Mouse (Mus musculus): ENCODE results near the gene Slc16a12. TPM values are rescaled to one million over a fixed set of nuclear protein-coding genes. Genes with fewer than 3 reads are reported as not detected.

Gene Slc16a12
- polyA plus RNA-seq, 2 experiments, result 0.73 to 1.3 TPM

GRCm38 (mm10) chr19:34730584-34730983, 16.5 kb downstream of the Slc16a12 start:
- Histone ChIP-seq H3K4me2 (replicated peaks; ENCODE audit: low read depth, low read length, severe bottlenecking) (no peak overlapping the region), H3K36me3 (ENCODE audit: control insufficient read depth, insufficient read depth, low read length) (no peaks in the 10 kb centered on the region), H3K4me1 (ENCODE audit: control insufficient read depth, insufficient read depth, low read length) (no peaks in the 10 kb centered on the region), H3K27ac (replicated peaks; ENCODE audit: low read depth, low read length) (no peak overlapping the region), H3K4me3 (replicated peaks; ENCODE audit: low read length) (no peak overlapping the region), H3K9me3 (ENCODE audit: control insufficient read depth, low read length) (no peaks in the 10 kb centered on the region), H3K27me3 (ENCODE audit: control insufficient read depth, insufficient read depth, low read length) (no peaks in the 10 kb centered on the region), H3K9ac (ENCODE audit: low read depth, low read length, severe bottlenecking) (no peak overlapping the region)
- WGBS, result 93% methylated on average over 4 of the region's 4 CpGs
- no peak for TF ChIP-seq POLR2A (IDR thresholded peaks at IDR 0.05; ENCODE audit: borderline replicate concordance, extremely low read depth, insufficient read depth, insufficient read length)
- ATAC-seq (ENCODE audit: low FRiP score, low read depth), result no peak
- DNase-seq (ENCODE audit: low spot score), result no peak

- H3K9me3 ChIP-seq (ENCODE audit: control insufficient read depth, low read length), result no peaks in the 10 kb centered on the region
- no peak for ATAC-seq (ENCODE audit: low FRiP score, low read depth)
- H3K27ac ChIP-seq (replicated peaks; ENCODE audit: low read depth, low read length), result no peak overlapping the region
- no peaks in the 10 kb centered on the region for H3K4me1 ChIP-seq (ENCODE audit: control insufficient read depth, insufficient read depth, low read length)
- H3K4me3 ChIP-seq (replicated peaks; ENCODE audit: low read length), result no peak overlapping the region
- no peaks in the 10 kb centered on the region for H3K36me3 ChIP-seq (ENCODE audit: control insufficient read depth, insufficient read depth, low read length)
- WGBS, result 90% methylated on average over 3 of the region's 3 CpGs
- no peaks in the 10 kb centered on the region for H3K27me3 ChIP-seq (ENCODE audit: control insufficient read depth, insufficient read depth, low read length)
- DNase-seq (ENCODE audit: low spot score), result no peak
- no peak overlapping the region for H3K9ac ChIP-seq (ENCODE audit: low read depth, low read length, severe bottlenecking)
- no peak overlapping the region for H3K4me2 ChIP-seq (replicated peaks; ENCODE audit: low read depth, low read length, severe bottlenecking)
- TF ChIP-seq POLR2A (IDR thresholded peaks at IDR 0.05; ENCODE audit: borderline replicate concordance, extremely low read depth, insufficient read depth, insufficient read length), result no peak
These were observed 17.6 kb downstream of the Slc16a12 start for GRCm38 (mm10) chr19:34729505-34729904.

GRCm38 (mm10) chr19:34726254-34726962, 20.7 kb downstream of the Slc16a12 start:
- H3K27ac ChIP-seq (replicated peaks; ENCODE audit: low read depth, low read length), result no peak overlapping the region
- no peak overlapping the region for H3K4me2 ChIP-seq (replicated peaks; ENCODE audit: low read depth, low read length, severe bottlenecking)
- no peak for ATAC-seq (ENCODE audit: low FRiP score, low read depth)
- no peaks in the 10 kb centered on the region for H3K4me1 ChIP-seq (ENCODE audit: control insufficient read depth, insufficient read depth, low read length)
- no peaks in the 10 kb centered on the region for H3K27me3 ChIP-seq (ENCODE audit: control insufficient read depth, insufficient read depth, low read length)
- H3K9ac ChIP-seq (ENCODE audit: low read depth, low read length, severe bottlenecking), result no peak overlapping the region
- WGBS, result 91% methylated on average over 1 of the region's 1 CpGs
- no peak for TF ChIP-seq POLR2A (IDR thresholded peaks at IDR 0.05; ENCODE audit: borderline replicate concordance, extremely low read depth, insufficient read depth, insufficient read length)
- H3K36me3 ChIP-seq (ENCODE audit: control insufficient read depth, insufficient read depth, low read length), result no peaks in the 10 kb centered on the region
- H3K9me3 ChIP-seq (ENCODE audit: control insufficient read depth, low read length), result no peaks in the 10 kb centered on the region
- no peak for DNase-seq (ENCODE audit: low spot score)
- H3K4me3 ChIP-seq (replicated peaks; ENCODE audit: low read length), result no peak overlapping the region

DNA sequence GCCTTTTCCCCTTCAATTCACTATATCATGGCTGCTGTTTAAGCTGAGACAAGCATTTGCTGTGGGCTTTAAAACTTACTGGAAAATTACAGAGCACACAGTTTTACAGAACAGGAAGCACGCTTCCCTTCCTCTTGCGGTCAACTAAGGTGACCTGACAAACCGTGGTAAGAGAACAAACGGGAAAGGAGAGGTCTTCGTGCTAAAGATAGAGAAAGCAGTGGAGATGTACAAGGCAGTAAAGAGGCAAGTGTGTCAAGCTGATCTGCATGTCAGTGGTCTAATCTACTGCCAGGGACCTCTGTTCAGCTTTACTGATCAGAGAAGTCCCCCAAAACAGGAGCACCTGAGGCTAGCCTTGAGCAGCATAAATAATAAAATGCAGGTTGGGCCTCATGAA, 21.7 kb downstream of the Slc16a12 start:
- Histone ChIP-seq H3K9me3 (ENCODE audit: control insufficient read depth, low read length) (no peaks in the 10 kb centered on the region), H3K27ac (replicated peaks; ENCODE audit: low read depth, low read length) (no peak overlapping the region), H3K4me2 (replicated peaks; ENCODE audit: low read depth, low read length, severe bottlenecking) (no peak overlapping the region), H3K36me3 (ENCODE audit: control insufficient read depth, insufficient read depth, low read length) (no peaks in the 10 kb centered on the region), H3K27me3 (ENCODE audit: control insufficient read depth, insufficient read depth, low read length) (no peaks in the 10 kb centered on the region), H3K4me3 (replicated peaks; ENCODE audit: low read length) (no peak overlapping the region), H3K9ac (ENCODE audit: low read depth, low read length, severe bottlenecking) (no peak overlapping the region), H3K4me1 (ENCODE audit: control insufficient read depth, insufficient read depth, low read length) (no peaks in the 10 kb centered on the region)
- no peak for DNase-seq (ENCODE audit: low spot score)
- no peak for ATAC-seq (ENCODE audit: low FRiP score, low read depth)
- 76% methylated on average over 5 of the region's 5 CpGs for WGBS
- no peak for TF ChIP-seq POLR2A (IDR thresholded peaks at IDR 0.05; ENCODE audit: borderline replicate concordance, extremely low read depth, insufficient read depth, insufficient read length)

GRCm38 (mm10) chr19:34724598-34724997, 22.5 kb downstream of the Slc16a12 start:
- no peak for DNase-seq (ENCODE audit: low spot score)
- no peaks in the 10 kb centered on the region for H3K36me3 ChIP-seq (ENCODE audit: control insufficient read depth, insufficient read depth, low read length)
- H3K27me3 ChIP-seq (ENCODE audit: control insufficient read depth, insufficient read depth, low read length), result no peaks in the 10 kb centered on the region
- no peak overlapping the region for H3K4me2 ChIP-seq (replicated peaks; ENCODE audit: low read depth, low read length, severe bottlenecking)
- H3K4me1 ChIP-seq (ENCODE audit: control insufficient read depth, insufficient read depth, low read length), result no peaks in the 10 kb centered on the region
- H3K27ac ChIP-seq (replicated peaks; ENCODE audit: low read depth, low read length), result no peak overlapping the region
- no peaks in the 10 kb centered on the region for H3K9me3 ChIP-seq (ENCODE audit: control insufficient read depth, low read length)
- 93% methylated on average over 4 of the region's 4 CpGs for WGBS
- H3K9ac ChIP-seq (ENCODE audit: low read depth, low read length, severe bottlenecking), result no peak overlapping the region
- no peak overlapping the region for H3K4me3 ChIP-seq (replicated peaks; ENCODE audit: low read length)
- no peak for TF ChIP-seq POLR2A (IDR thresholded peaks at IDR 0.05; ENCODE audit: borderline replicate concordance, extremely low read depth, insufficient read depth, insufficient read length)
- no peak for ATAC-seq (ENCODE audit: low FRiP score, low read depth)

All from limb, embryonic 14.5 days (tissue).